Mouse (Mus musculus) G1E (cell line): Measurements from ENCODE around the gene Gcn1l1.

ENCODE experiments used
- CTCF ChIP-seq: IDR thresholded peaks from 2 replicates; pipeline ENCODE4 v1.5.1; 2012; ENCODE audit warnings: low read depth, low read length, inconsistent platforms, mixed read lengths
- TAL1 ChIP-seq: conservative IDR thresholded peaks from 2 replicates; pipeline ENCODE4 v1.6.1; 2012; ENCODE audit warnings: low read depth, low read length, inconsistent platforms, mixed read lengths

GRCm38 (mm10) chr5:115650885-115651284 lies 85.8 kb downstream of the Gcn1l1 start:
- TF ChIP-seq TAL1 (no peak), CTCF (no peak)
